ENCODE assay signal across 8 mouse cellular contexts in genomic region chr13:21940811-21941321, GRCm38 (mm10). TPM values are rescaled to one million over a fixed set of nuclear protein-coding genes. Genes with fewer than 3 reads are reported as not detected.
DNase-seq lines count a peak whose midpoint lies in the region; ATAC-seq lines count a peak whose summit lies in the region.

No protein-coding gene starts in this region.

- WGBS in hindbrain, embryonic 10.5 days, result under 1% methylated on average over 16 of the region's 16 CpGs
- under 1% methylated on average over 16 of the region's 16 CpGs for WGBS in lung, embryonic 15.5 days

- no peaks in the 10 kb centered on the region for H3K27me3 ChIP-seq in hindbrain, embryonic 10.5 days (ENCODE audit: insufficient read depth, poor library complexity, severe bottlenecking)
- no peaks in the 10 kb centered on the region for H3K27me3 ChIP-seq in lung, embryonic 15.5 days

- H3K27ac ChIP-seq in hindbrain, embryonic 10.5 days, result peak overlapping the region; percentile 71
- H3K27ac ChIP-seq in lung, embryonic 15.5 days, result peak overlapping the region; percentile 70

- DNase-seq in ES-CJ7 (ENCODE audit: low read depth, low spot score), result peak; percentile 86
- DNase-seq in cerebellum, adult 8-10 months, result peak; percentile 81
- peak; percentile 80 to 95 for DNase-seq in frontal cortex, adult 2 months (ENCODE audit: extremely low spot score in 1 of 2, low spot score in 1 of 2)
- DNase-seq in hindbrain, embryonic 10.5 days (ENCODE audit: low spot score), result peak; percentile 80
- DNase-seq in layer of hippocampus, adult 9-11 months, result peak; percentile 76
- DNase-seq in testis, postnatal 14 days (ENCODE audit: low spot score), result peak; percentile 83

- H3K36me3 ChIP-seq in hindbrain, embryonic 10.5 days, result no peaks in the 10 kb centered on the region
- H3K36me3 ChIP-seq in lung, embryonic 15.5 days, result no peaks in the 10 kb centered on the region

- peaks cover 17% of the 10 kb centered on the region for H3K4me1 ChIP-seq in hindbrain, embryonic 10.5 days (replicated peaks)
- peaks cover 6% of the 10 kb centered on the region for H3K4me1 ChIP-seq in lung, embryonic 15.5 days

- H3K4me3 ChIP-seq in hindbrain, embryonic 10.5 days, result peak overlapping the region; percentile 58
- peak overlapping the region; percentile 48 for H3K4me3 ChIP-seq in lung, embryonic 15.5 days

- peak overlapping the region; percentile 69 for H3K4me2 ChIP-seq in lung, embryonic 15.5 days

- no peaks in the 10 kb centered on the region for H3K9me3 ChIP-seq in hindbrain, embryonic 10.5 days
- no peaks in the 10 kb centered on the region for H3K9me3 ChIP-seq in lung, embryonic 15.5 days

- peak overlapping the region; percentile 48 for H3K9ac ChIP-seq in lung, embryonic 15.5 days

- peak; percentile 61; the same call in 1 of the 2 replicates for ATAC-seq in lung, embryonic 15.5 days (ENCODE audit: borderline replicate concordance, extremely low read depth, low FRiP score, low TSS enrichment)
- ATAC-seq in neutrophil, adult 5-6 weeks (ENCODE audit: extremely low read depth, insufficient number of reproducible peaks, low FRiP score, poor library complexity, severe bottlenecking), result 0 out of 2 replicates have a peak, but pooled peaks have one; percentile 10

RNA-seq across cellular contexts. Expression of gene Zfp184, which starts 4.0 kb away (rescaled TPM):
- 2.2 and 2.6 TPM in 2 replicates for polyA plus RNA-seq in frontal cortex, adult 2 months (2012; rRNA removed)
- 20.6 and 24.7 TPM in 2 replicates for polyA plus RNA-seq in hindbrain, embryonic 10.5 days (2016; fragmentation: Nextera tagmentation; extraction: Ambion mirVana)
- polyA plus RNA-seq in lung, embryonic 15.5 days (2015; fragmentation: Nextera tagmentation; extraction: Ambion mirVana), result 11.6 and 13.3 TPM in 2 replicates
- 0.49 and 2.6 TPM in 2 replicates for total RNA-seq in neutrophil, adult 5-6 weeks (2017)

RNA-seq across cellular contexts. Expression of gene Pom121l2, which starts 40.1 kb away (rescaled TPM):
- polyA plus RNA-seq in frontal cortex, adult 2 months (2012; rRNA removed), result not detected in 2 replicates
- polyA plus RNA-seq in hindbrain, embryonic 10.5 days (2016; fragmentation: Nextera tagmentation; extraction: Ambion mirVana), result 0.07 TPM in 1 of 2 replicates, not detected in the other
- 0.09 and 0.32 TPM in 2 replicates for polyA plus RNA-seq in lung, embryonic 15.5 days (2015; fragmentation: Nextera tagmentation; extraction: Ambion mirVana)
- not detected in 2 replicates for total RNA-seq in neutrophil, adult 5-6 weeks (2017)

Comparison
In these comparisons a context has a peak if more than half of its experiments do, and no peak if none do; other contexts are left out.
1. Peak in every context shown above with its lines: DNase-seq, ATAC-seq, H3K4me3 ChIP-seq and H3K27ac ChIP-seq.